Mouse (Mus musculus) T-helper 1 cell (primary cell): ENCODE measurements around the gene Slc44a4.

ENCODE experiments used
- in situ Hi-C: fragments of 300-600 bp; cut with MboI, MseI; formaldehyde crosslinking; loops from one replicate; pipeline ENCODE4 v1.15.1; 2025; ENCODE audit warnings: high pct_unique_total_duplicates

Slc44a4 gene

GRCm38 (mm10) chr17:34913930-34914665, at the start of gene Slc44a4:
Gene Slc44a4, plus strand, starts transcription at chr17:34914466.
- in situ Hi-C loops = loop anchor here (10.0 kb wide), 1 partner anchor 59 kb away; the partner anchor contains the start of genes Nelfe and Skiv2l

- in situ Hi-C loops = no loop called here
These were observed 48.3 kb upstream of the Slc44a4 start for GRCm38 (mm10) chr17:34865981-34866380.

- in situ Hi-C loops = no loop called here
These were observed 39.9 kb upstream of the Slc44a4 start for GRCm38 (mm10) chr17:34874321-34874720.

- in situ Hi-C loops = no loop called here
These were observed 34.9 kb upstream of the Slc44a4 start, which contains the start of gene Zbtb12 for GRCm38 (mm10) chr17:34879336-34879879. Gene Zbtb12, plus strand, starts transcription at chr17:34879483.

- in situ Hi-C loops = no loop called here
These were observed 33.1 kb upstream of the Slc44a4 start for GRCm38 (mm10) chr17:34881166-34881565.

GRCm38 (mm10) chr17:34881683-34882310, 32.5 kb upstream of the Slc44a4 start, which contains the start of gene Gm20547:
Gene Gm20547, minus strand, starts transcription at chr17:34882042.
- in situ Hi-C loops = no loop called here

DNA sequence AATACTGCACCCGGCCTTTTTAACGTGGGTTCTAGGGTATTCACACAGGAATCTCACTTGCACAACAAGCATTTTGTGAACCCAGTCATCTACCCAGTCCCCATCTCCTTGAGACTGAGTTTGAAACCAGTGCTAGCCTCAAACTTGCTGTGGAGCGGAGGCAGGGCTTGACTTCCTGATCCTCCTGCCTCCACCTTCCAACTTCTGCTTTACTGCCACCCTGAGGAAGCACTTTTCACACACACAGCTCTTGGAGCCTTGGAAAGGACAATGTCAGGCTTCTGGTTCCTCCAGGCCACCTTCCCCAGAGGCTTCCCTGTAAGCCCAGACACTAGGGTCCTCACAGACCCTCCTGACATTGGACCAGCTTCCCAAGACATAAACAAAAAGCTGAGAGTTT, 30.9 kb upstream of the Slc44a4 start:
- in situ Hi-C loops = no loop called here

- in situ Hi-C loops = no loop called here
These were observed 29.6 kb upstream of the Slc44a4 start for GRCm38 (mm10) chr17:34884704-34885103.

DNA sequence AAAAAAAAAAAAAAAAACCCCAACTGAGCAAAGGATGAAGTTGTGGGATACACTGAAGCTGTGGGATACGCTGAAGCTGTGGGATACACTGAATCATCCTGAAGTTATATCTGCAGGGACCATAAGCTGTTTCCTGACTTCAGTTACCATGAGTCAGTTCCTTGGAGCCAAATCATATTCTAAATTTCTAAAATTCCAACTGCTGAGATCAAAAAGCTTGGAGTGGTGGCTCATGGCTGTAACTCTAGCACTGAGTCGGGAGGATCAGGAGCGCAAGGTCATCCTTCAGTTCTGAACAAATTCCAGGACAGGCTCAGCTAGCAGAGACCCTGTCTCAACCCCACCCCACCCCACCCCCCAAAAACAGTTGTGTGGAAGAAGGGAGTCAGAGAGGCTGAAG, 28.7 kb upstream of the Slc44a4 start:
- in situ Hi-C loops = no loop called here

GRCm38 (mm10) chr17:34887942-34888341, 26.3 kb upstream of the Slc44a4 start:
- in situ Hi-C loops = no loop called here

GRCm38 (mm10) chr17:34890074-34890743, 24.1 kb upstream of the Slc44a4 start:
- in situ Hi-C loops = no loop called here

- in situ Hi-C loops = no loop called here
These were observed 22.9 kb upstream of the Slc44a4 start for GRCm38 (mm10) chr17:34891377-34891776.

DNA sequence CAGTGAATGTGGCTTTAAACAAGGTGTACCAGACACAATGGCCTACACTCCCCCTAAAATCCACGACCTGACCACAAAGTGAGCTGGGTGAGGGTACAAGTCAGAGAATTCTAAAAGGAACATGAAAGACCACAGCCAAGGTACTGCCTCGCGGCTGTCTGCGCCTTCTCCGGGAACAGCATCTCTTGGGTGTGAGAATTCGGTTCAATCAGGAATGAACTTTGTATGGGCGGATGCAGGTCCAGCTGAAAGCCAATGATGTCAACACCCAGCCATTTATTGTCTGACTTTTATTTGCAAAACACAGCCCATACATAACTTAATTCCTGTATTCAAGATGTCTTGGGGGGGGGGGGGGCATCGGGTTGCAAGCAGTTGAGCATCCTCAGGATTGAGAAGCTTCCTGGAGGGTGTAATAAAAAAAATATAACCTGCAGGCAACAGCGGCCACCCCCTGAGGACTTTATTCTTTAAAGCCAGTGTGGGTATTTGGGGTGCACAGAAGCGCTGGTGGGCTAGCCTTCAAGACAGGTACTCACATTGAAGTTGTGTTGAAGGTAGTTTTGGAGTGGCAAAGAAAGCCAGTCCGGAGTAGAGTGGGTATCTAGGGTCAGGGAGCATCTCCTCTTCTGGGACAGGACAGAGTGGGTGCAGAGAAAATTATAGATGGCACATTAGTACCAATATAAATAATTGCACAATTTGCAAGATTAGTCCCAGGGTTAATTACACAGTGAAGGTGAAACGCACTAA, 21.0 kb upstream of the Slc44a4 start:
- in situ Hi-C loops = no loop called here

GRCm38 (mm10) chr17:34894074-34894597, 20.1 kb upstream of the Slc44a4 start:
- in situ Hi-C loops = no loop called here

DNA sequence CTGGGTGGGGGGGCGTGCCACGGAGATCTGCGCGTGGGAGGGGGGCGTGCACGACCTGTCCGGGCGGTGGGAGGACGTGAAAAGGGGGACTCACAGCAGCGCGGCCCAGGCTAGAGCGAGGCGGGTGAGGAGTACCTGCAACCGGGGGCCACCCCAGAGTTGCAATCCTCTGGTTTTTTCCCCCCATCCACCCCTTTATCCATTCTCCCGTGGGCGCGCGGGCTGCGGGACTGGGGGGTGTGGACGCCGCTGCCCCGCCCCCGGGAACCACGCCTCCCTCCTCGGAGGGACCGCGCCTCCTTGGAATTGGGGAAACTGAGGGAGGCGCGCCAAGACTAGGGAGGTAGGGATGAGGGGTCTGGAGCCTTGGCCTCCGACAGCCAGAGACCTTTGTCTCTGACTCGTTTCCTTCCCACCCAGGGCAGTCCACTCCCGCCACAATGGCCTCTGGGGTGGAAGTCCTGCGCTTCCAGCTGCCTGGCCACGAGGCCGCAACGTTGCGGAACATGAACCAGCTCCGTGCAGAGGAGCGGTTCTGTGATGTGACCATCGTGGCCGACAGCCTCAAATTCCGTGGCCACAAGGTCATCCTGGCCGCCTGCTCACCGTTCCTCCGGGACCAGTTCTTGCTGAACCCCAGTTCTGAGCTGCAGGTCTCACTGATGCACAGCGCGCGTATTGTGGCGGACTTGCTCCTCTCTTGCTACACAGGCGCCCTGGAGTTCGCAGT, 19.3 kb upstream of the Slc44a4 start:
- in situ Hi-C loops = no loop called here

- in situ Hi-C loops = no loop called here
These were observed 18.5 kb upstream of the Slc44a4 start for GRCm38 (mm10) chr17:34895724-34896123.

DNA sequence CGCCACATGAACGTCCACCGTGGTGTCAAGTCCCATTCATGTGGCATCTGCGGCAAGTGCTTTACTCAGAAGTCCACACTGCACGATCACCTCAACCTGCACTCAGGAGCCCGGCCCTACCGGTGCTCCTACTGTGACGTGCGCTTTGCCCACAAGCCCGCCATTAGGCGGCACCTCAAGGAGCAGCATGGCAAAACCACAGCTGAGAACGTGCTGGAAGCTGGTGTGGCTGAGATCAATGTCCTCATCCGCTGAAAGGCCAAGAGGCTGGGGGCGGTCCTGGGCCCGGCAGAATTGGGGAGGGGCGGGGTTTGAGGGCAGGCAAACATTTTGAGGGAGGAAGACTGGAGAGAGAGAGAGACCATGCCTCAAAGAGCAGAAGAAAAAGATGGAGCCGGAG, 17.9 kb upstream of the Slc44a4 start:
- in situ Hi-C loops = no loop called here

DNA sequence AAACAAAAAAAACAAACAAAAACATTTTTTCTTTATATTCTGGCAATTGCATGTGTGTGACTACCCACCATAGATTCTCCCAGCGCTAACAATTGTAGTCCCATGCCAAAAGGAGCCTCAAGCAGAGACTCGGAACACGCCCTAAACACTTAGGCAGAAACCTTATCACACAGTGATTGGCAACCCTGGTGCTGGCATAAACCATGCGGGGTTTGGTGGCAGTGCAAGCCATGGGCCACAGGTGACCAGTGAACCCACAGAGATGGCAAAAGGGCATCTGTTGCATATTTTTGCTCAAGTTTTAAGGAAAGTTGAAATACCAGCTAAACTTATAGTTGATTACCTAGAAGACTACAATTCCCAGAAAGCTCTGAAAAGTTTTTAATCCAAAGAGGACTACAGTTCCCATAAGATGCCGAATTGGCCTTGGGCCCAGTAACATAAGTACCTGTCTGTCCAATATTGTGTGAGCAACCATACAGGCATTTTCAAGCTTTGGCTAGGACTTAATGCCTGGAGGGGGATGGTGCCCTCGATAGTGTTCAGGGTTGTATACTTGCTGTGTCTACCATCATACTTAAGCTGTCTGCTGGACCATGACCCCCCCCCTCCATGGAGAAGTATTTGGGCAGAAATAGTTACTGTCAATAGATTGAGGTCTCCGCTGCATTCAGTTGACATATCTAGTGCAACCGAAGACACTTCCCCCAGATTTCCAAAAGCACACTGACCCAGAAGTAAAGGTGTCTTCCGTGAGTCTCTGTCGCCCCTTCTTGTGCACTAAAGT, 16.7 kb upstream of the Slc44a4 start:
- in situ Hi-C loops = no loop called here

- in situ Hi-C loops = no loop called here
These were observed 16.1 kb upstream of the Slc44a4 start, which contains the start of the genes C2 and Ehmt2 for GRCm38 (mm10) chr17:34898160-34898586. Gene C2, minus strand, starts transcription at chr17:34898265. Gene Ehmt2, plus strand, starts transcription at chr17:34898469.

- in situ Hi-C loops = no loop called here
These were observed 15.6 kb upstream of the Slc44a4 start for GRCm38 (mm10) chr17:34898706-34899052.
